9 mouse cellular contexts compared by ENCODE assay signal in the genomic region with DNA sequence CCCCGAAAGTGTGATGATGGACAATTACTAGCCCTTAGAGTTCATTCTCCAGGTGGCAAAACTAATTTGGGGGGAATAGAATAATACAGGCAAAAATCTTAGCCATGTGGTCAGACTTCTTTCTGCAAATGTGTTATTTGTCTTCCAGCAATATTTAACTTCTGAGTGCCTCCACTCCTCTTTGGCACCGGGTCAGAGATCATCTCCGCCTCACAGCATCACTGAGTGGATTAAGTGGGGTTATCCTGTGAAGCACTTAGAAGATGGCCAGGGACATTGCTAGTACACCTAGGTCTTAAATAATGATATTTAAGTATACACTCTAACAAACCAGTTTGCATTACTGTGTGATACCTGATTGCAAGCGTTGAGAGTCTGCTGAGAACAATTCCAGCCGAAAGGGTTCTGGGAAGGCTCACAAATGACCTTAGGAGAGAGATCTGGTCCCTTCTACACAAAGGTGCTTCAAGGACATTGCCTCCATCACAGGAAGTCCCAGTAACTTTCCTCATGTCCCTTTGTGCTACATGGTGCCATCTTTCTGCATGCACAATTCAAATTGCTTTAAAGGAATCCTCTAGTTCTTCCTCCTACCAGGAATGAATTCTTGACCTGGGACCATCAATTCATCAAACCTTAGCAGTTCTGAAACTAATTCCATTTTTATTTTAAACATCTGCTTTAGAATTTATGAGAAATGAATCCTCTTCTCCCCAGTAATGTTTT.
DNase-seq lines count a peak whose midpoint lies in the region; ATAC-seq and TF ChIP-seq lines count a peak whose summit lies in the region.
"Had no signal": no experiment of that assay in that cellular context is flagged by ENCODE, and none has a peak within 500 bp of the region (broad histone marks: within the 10 kb centered on the region; RNA-seq: fewer than 3 reads in every experiment).

No protein-coding gene starts in this region.

- H3K4me3 ChIP-seq in lung, embryonic 14.5 days (ENCODE audit: low read depth, low read length): peak overlapping the region; percentile 48
- H3K4me3 ChIP-seq in hindbrain, embryonic 13.5 days: peak overlapping the region; percentile 57
- H3K4me3 ChIP-seq in limb, embryonic 12.5 days (replicated peaks): peak overlapping the region; percentile 52
- no peak overlapping the region; the same call in 1 of the 2 replicates for H3K4me3 ChIP-seq in stomach, embryonic 16.5 days (replicated peaks; ENCODE audit: low read length)

- H3K27ac ChIP-seq in lung, embryonic 14.5 days (ENCODE audit: low read depth): peak overlapping the region; percentile 89
- peak overlapping the region; percentile 95 for H3K27ac ChIP-seq in hindbrain, embryonic 13.5 days
- H3K27ac ChIP-seq in limb, embryonic 12.5 days: peak overlapping the region; percentile 78
- H3K27ac ChIP-seq in stomach, embryonic 16.5 days (ENCODE audit: low read length): peak overlapping the region; percentile 21; the same call in 1 of the 2 replicates
- H3K27ac ChIP-seq: liver, embryonic 13.5 days had no signal

- H3K9me3 ChIP-seq in lung, embryonic 14.5 days (ENCODE audit: low read depth, low read length): no peaks in the 10 kb centered on the region
- H3K9me3 ChIP-seq in hindbrain, embryonic 13.5 days: no peaks in the 10 kb centered on the region
- H3K9me3 ChIP-seq in limb, embryonic 12.5 days: no peaks in the 10 kb centered on the region
- H3K9me3 ChIP-seq in stomach, embryonic 16.5 days (replicated peaks; ENCODE audit: control insufficient read depth, low read length): no peaks in the 10 kb centered on the region
- H3K9me3 ChIP-seq: liver, embryonic 13.5 days had no signal

- no peak for TF ChIP-seq CTCF in lung, embryonic 14.5 days (IDR thresholded peaks at IDR 0.05; ENCODE audit: low read depth)

- ATAC-seq in lung, embryonic 14.5 days (ENCODE audit: insufficient read depth): no peak
- no peak for ATAC-seq in hindbrain, embryonic 13.5 days (ENCODE audit: low FRiP score)
- ATAC-seq in limb, embryonic 12.5 days (ENCODE audit: insufficient number of reproducible peaks, insufficient read depth, low FRiP score, low TSS enrichment, low read depth): no peak
- no peak for ATAC-seq in stomach, embryonic 16.5 days (ENCODE audit: insufficient read depth, low FRiP score)
- ATAC-seq in megakaryocyte-erythroid progenitor cell, adult 5-6 weeks (replicated peaks; ENCODE audit: low FRiP score, low TSS enrichment, poor library complexity, severe bottlenecking): no peak

- H3K36me3 ChIP-seq in lung, embryonic 14.5 days (ENCODE audit: insufficient read depth): no peaks in the 10 kb centered on the region
- H3K36me3 ChIP-seq in hindbrain, embryonic 13.5 days: no peaks in the 10 kb centered on the region
- H3K36me3 ChIP-seq in limb, embryonic 12.5 days: no peaks in the 10 kb centered on the region
- no peaks in the 10 kb centered on the region for H3K36me3 ChIP-seq in stomach, embryonic 16.5 days (ENCODE audit: control insufficient read depth, insufficient read depth, low read length)
- H3K36me3 ChIP-seq: liver, embryonic 13.5 days had no signal

- H3K27me3 ChIP-seq in lung, embryonic 14.5 days (ENCODE audit: insufficient read depth, low read length): no peaks in the 10 kb centered on the region
- H3K27me3 ChIP-seq in hindbrain, embryonic 13.5 days: no peaks in the 10 kb centered on the region
- no peaks in the 10 kb centered on the region for H3K27me3 ChIP-seq in limb, embryonic 12.5 days
- H3K27me3 ChIP-seq in stomach, embryonic 16.5 days (ENCODE audit: control insufficient read depth, insufficient read depth, low read length): no peaks in the 10 kb centered on the region
- H3K27me3 ChIP-seq: liver, embryonic 13.5 days had no signal

- H3K4me1 ChIP-seq in lung, embryonic 14.5 days (ENCODE audit: insufficient read depth): peaks cover 6% of the 10 kb centered on the region; the same call in 1 of the 2 replicates
- H3K4me1 ChIP-seq in hindbrain, embryonic 13.5 days (replicated peaks): peaks cover 32% of the 10 kb centered on the region
- H3K4me1 ChIP-seq in limb, embryonic 12.5 days (replicated peaks): 0 out of 2 replicates have a peak, but pooled peaks cover 8% of the 10 kb centered on the region
- peaks cover 16% of the 10 kb centered on the region for H3K4me1 ChIP-seq in stomach, embryonic 16.5 days (ENCODE audit: control insufficient read depth, insufficient read depth, low read length)

- WGBS in lung, embryonic 14.5 days: 49% methylated on average over 5 of the region's 5 CpGs
- 69% methylated on average over 5 of the region's 5 CpGs for WGBS in hindbrain, embryonic 13.5 days
- WGBS in limb, embryonic 12.5 days: 61% methylated on average over 5 of the region's 5 CpGs
- 54% methylated on average over 5 of the region's 5 CpGs for WGBS in stomach, embryonic 16.5 days

- no peak overlapping the region for H3K9ac ChIP-seq in lung, embryonic 14.5 days
- H3K9ac ChIP-seq in hindbrain, embryonic 13.5 days: peak overlapping the region; percentile 49; the same call in 1 of the 2 replicates
- no peak overlapping the region for H3K9ac ChIP-seq in limb, embryonic 12.5 days (replicated peaks)
- no peak overlapping the region for H3K9ac ChIP-seq in stomach, embryonic 16.5 days (ENCODE audit: low read length)
- H3K9ac ChIP-seq: liver, embryonic 13.5 days had no signal

- peak overlapping the region; percentile 77 for H3K4me2 ChIP-seq in lung, embryonic 14.5 days
- H3K4me2 ChIP-seq in hindbrain, embryonic 13.5 days: peak overlapping the region; percentile 73
- H3K4me2 ChIP-seq in limb, embryonic 12.5 days: peak overlapping the region; percentile 75
- peak overlapping the region; percentile 92 for H3K4me2 ChIP-seq in stomach, embryonic 16.5 days (ENCODE audit: low read depth, low read length)

- no peak for DNase-seq in lung, embryonic 14.5 days
- DNase-seq in lung, postnatal 25 days (ENCODE audit: low spot score): no peak
- no peak for DNase-seq in layer of hippocampus, adult 9-10 months (ENCODE audit: low spot score)
- DNase-seq in thymus, postnatal 4 days: no peak
- DNase-seq: liver, embryonic 13.5 days had no signal

Comparison
In these comparisons a context has a peak if more than half of its experiments do, and no peak if none do; other contexts are left out.
1. H3K27ac ChIP-seq: peak in every context shown above with its lines; median percentile 95 in hindbrain, embryonic 13.5 days; 89 in lung, embryonic 14.5 days; 78 in limb, embryonic 12.5 days; 21 in stomach, embryonic 16.5 days.